Mouse (Mus musculus): Measurements from ENCODE around the gene Zdhhc1. TPM values are rescaled to one million over a fixed set of nuclear protein-coding genes. Genes with fewer than 3 reads are reported as not detected.

Zdhhc1 gene
- polyA plus RNA-seq, 1 experiment from 2014 or later, result 36.8 TPM

DNA sequence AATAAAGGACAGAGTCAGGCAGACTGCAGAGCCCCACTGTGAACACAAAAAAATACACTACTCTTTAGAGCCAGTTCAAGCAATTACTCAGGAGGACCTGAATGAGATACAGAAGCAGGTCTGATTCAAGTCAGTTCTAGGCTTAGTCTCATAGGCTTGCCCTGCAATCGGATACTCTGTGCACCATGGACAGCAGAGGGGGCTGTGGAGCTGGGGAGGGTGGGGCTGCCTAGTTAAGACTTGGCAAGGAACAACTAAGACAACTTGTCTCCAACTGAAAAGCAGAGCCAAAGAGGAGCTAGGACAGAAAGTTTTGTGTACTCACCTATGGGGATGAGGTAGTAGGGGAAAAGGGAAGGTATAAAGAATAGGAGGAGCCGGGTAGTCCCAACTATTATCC lies 35.1 kb upstream of the Zdhhc1 start:
- 64% methylated on average over 2 of the region's 2 CpGs for WGBS
- Histone ChIP-seq H3K36me3 (peaks cover 50% of the 10 kb centered on the region), H3K4me3 (replicated peaks) (no peak overlapping the region), H3K4me1 (peaks cover 11% of the 10 kb centered on the region; the same call in 1 of the 2 replicates), H3K4me2 (no peak overlapping the region), H3K9ac (replicated peaks) (no peak overlapping the region), H3K9me3 (replicated peaks) (no peaks in the 10 kb centered on the region), H3K27me3 (replicated peaks) (no peaks in the 10 kb centered on the region), H3K27ac (replicated peaks) (no peak overlapping the region)
- ATAC-seq (ENCODE audit: low FRiP score), result no peak

DNA sequence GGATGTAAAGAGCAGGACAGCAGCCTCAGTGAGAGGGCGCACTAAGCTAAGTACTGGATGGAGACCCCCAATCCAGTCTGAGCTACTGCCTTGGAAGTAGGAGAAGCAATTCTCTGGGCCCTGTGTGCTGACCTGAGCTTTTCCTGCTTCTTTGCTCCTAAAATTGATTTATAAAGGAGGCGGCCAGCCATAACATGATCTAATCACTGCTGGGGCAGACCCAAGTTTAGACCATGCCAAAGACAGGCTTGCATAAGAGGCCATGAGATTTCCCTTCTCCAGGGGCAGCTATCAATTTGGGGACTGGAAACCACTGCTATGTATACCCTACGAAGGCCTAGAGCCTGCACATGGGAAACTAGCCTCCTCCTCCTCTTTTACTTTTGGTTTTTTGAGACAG lies 32.6 kb upstream of the Zdhhc1 start:
- Histone ChIP-seq H3K4me2 (no peak overlapping the region), H3K9ac (replicated peaks) (no peak overlapping the region), H3K27me3 (replicated peaks) (no peaks in the 10 kb centered on the region), H3K9me3 (replicated peaks) (no peaks in the 10 kb centered on the region), H3K36me3 (peaks cover 54% of the 10 kb centered on the region), H3K27ac (replicated peaks) (no peak overlapping the region), H3K4me1 (peaks cover 11% of the 10 kb centered on the region; the same call in 1 of the 2 replicates), H3K4me3 (replicated peaks) (no peak overlapping the region)
- no peak for ATAC-seq (ENCODE audit: low FRiP score)
- WGBS, result 87% methylated on average over 3 of the region's 3 CpGs

DNA sequence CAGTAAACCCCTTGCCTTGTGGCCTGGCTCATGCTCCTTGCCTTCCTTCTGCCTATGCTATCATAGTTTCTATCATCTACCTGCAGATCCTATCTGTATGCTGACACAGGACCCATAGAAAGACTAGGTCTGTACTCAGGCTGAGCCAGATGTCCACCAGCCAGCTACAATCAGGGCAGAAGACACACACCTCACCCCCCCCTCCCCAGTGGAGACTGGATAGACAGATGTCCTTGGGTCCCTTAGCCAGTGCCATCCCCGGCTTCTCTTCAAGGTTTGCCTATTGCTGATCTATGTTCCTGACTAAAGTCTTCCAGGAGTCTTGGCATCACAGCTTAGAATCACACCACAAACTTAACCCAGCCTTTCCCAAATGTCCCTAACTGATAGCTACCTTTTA lies 31.5 kb upstream of the Zdhhc1 start:
- Histone ChIP-seq H3K4me1 (peaks cover 2% of the 10 kb centered on the region; the same call in 1 of the 2 replicates), H3K9me3 (replicated peaks) (no peaks in the 10 kb centered on the region), H3K4me3 (replicated peaks) (no peak overlapping the region), H3K4me2 (no peak overlapping the region), H3K27ac (replicated peaks) (no peak overlapping the region), H3K36me3 (peaks cover 61% of the 10 kb centered on the region), H3K27me3 (replicated peaks) (no peaks in the 10 kb centered on the region), H3K9ac (replicated peaks) (no peak overlapping the region)
- no peak for ATAC-seq (ENCODE audit: low FRiP score)
- 89% methylated on average over 1 of the region's 1 CpGs for WGBS

DNA sequence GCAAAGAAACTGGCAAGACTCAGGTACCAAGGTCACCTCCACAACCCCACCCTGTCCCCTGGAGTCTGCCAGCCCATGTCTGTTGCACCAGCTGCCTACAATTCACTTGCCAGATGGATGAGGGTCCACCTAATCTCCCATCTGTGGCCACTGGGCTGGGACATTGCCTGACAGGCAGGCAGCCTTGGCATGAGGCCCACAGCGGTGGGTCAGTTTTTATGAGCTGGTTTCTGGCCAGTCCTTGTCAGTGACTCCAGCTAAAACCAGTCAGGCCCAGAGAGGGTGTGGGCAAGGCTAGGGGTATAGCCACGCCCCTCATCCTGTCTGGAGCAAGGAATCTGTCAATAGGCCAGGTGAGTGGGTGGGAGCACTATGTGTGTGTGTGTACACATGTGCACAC lies 30.4 kb upstream of the Zdhhc1 start:
- 79% methylated on average over 2 of the region's 2 CpGs for WGBS
- Histone ChIP-seq H3K36me3 (peaks cover 65% of the 10 kb centered on the region), H3K9me3 (replicated peaks) (no peaks in the 10 kb centered on the region)

DNA sequence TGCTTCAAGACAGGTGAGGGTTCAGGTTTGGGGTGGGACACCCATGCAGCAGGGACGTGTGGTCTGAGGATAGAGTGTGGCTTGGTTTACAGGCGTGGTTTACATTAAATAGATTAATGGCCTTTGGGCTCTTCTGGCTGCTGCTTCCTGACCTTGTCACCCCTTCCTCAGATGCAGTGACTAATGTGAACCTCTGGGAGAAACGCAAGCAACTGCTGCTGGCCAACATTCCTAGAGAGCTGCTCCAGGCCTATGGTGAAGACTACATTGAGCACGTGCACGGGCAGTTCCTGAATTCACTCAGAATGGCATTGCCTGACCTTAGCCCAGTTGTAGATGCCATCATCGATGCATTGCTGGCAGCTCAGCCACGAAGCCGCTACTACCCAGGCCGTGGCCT lies 26.2 kb upstream of the Zdhhc1 start:
- Histone ChIP-seq H3K9me3 (replicated peaks) (no peaks in the 10 kb centered on the region), H3K36me3 (peaks cover 47% of the 10 kb centered on the region), H3K27ac (replicated peaks) (no peak overlapping the region)

More for the DNA sequence above, 30.4 kb upstream of the Zdhhc1 start:
- H3K27me3 ChIP-seq (replicated peaks), result no peaks in the 10 kb centered on the region
- H3K4me1 ChIP-seq, result peaks cover 2% of the 10 kb centered on the region; the same call in 1 of the 2 replicates
- H3K4me2 ChIP-seq, result no peak overlapping the region
- H3K27ac ChIP-seq (replicated peaks), result no peak overlapping the region
- no peak overlapping the region for H3K9ac ChIP-seq (replicated peaks)
- no peak for ATAC-seq (ENCODE audit: low FRiP score)
- H3K4me3 ChIP-seq (replicated peaks), result no peak overlapping the region

DNA sequence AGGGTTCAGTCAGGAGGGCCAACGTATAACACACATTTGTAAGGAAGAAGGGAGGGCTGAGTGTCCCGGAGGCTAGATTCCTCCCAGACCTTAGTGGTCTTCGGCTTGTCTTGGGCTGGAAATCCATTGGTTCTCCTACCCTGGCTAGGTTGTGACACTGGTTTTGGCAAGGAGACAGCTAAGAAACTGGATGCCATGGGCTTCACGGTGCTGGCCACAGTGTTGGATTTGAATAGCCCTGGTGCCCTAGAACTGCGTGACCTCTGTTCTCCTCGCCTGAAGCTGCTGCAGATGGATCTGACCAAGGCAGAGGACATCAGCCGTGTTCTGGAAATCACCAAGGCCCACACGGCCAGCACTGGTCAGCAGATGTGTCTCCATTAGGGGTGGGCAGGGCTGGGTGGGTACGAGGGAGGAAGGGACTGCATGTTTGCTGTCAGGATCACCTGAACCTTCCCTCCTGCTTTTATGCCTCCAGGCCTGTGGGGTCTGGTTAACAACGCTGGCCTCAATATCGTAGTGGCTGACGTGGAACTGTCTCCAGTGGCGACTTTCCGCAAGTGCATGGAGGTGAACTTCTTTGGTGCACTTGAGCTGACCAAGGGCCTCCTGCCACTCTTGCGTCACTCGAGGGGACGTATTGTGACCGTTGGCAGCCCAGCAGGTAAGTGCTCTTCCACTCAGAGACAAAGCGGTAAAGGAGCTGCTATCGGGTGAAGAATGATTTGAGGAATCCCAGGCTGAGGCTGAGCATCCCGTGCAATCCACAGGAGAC lies 25.5 kb upstream of the Zdhhc1 start:
- no peaks in the 10 kb centered on the region for H3K9me3 ChIP-seq (replicated peaks)
- H3K27ac ChIP-seq (replicated peaks), result no peak overlapping the region
- H3K27me3 ChIP-seq (replicated peaks), result peaks cover 6% of the 10 kb centered on the region; the same call in 1 of the 2 replicates
- no peak overlapping the region for H3K4me2 ChIP-seq
- H3K36me3 ChIP-seq, result peaks cover 40% of the 10 kb centered on the region
- no peak overlapping the region for H3K4me3 ChIP-seq (replicated peaks)
- WGBS, result 86% methylated on average over 21 of the region's 21 CpGs
- peaks cover 28% of the 10 kb centered on the region for H3K4me1 ChIP-seq
- ATAC-seq (ENCODE audit: low FRiP score), result no peak
- H3K9ac ChIP-seq (replicated peaks), result no peak overlapping the region

More for the DNA sequence above, 26.2 kb upstream of the Zdhhc1 start:
- peaks cover 24% of the 10 kb centered on the region for H3K4me1 ChIP-seq
- H3K9ac ChIP-seq (replicated peaks), result no peak overlapping the region
- H3K4me3 ChIP-seq (replicated peaks), result no peak overlapping the region
- 81% methylated on average over 9 of the region's 9 CpGs for WGBS
- H3K4me2 ChIP-seq, result no peak overlapping the region
- H3K27me3 ChIP-seq (replicated peaks), result no peaks in the 10 kb centered on the region
- ATAC-seq (ENCODE audit: low FRiP score), result no peak

DNA sequence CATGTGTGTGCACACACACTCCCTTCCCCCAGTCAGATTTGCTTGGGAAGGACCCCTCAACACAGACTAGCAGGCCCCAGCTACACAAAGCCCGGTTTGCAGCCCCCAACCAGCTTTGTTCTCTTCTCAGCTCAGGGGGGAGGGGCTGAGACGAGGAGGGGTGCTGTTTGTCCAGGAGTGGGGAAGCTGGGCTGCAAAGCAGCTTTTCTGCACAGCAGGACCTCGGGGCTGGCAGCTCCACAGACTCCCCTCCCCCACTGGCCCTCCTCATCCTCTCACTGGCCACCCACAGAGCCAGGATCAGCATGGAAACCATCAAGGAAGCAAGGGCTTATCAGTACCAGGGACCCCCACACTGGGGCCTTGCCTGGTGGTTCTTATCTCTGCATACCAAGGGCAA lies 24.4 kb upstream of the Zdhhc1 start:
- peaks cover 32% of the 10 kb centered on the region for H3K4me1 ChIP-seq
- no peak for ATAC-seq (ENCODE audit: low FRiP score)
- no peak overlapping the region for H3K4me3 ChIP-seq (replicated peaks)
- H3K9ac ChIP-seq (replicated peaks), result no peak overlapping the region
- H3K36me3 ChIP-seq, result peaks cover 31% of the 10 kb centered on the region
- no peak overlapping the region for H3K27ac ChIP-seq (replicated peaks)
- no peaks in the 10 kb centered on the region for H3K9me3 ChIP-seq (replicated peaks)
- H3K27me3 ChIP-seq (replicated peaks), result peaks cover 14% of the 10 kb centered on the region; the same call in 1 of the 2 replicates
- no peak overlapping the region for H3K4me2 ChIP-seq
- WGBS, result 11% methylated on average over 3 of the region's 3 CpGs

DNA sequence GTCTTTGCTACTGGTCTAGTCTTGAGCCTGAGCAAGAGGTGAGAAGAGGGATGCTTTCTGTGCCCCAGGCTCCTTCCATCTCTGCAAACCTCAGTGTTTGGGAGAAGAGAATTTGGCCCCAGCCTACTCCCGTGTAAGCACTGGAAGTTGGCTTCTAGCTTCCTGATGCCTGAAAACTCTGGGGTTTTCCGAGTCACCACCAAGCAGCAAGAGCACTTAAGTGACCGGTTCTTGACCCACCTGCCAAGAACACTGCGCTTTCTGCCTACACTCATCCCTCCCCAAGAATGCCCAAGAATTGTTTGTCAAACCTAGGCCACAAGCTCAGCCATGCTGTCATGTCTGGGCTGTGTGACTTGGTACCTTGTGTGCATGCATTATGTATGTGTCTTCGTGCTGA lies 23.8 kb upstream of the Zdhhc1 start:
- Histone ChIP-seq H3K4me2 (no peak overlapping the region), H3K9ac (replicated peaks) (no peak overlapping the region), H3K27me3 (replicated peaks) (peaks cover 14% of the 10 kb centered on the region; the same call in 1 of the 2 replicates), H3K4me1 (peaks cover 35% of the 10 kb centered on the region), H3K36me3 (peaks cover 27% of the 10 kb centered on the region), H3K9me3 (replicated peaks) (no peaks in the 10 kb centered on the region), H3K27ac (replicated peaks) (no peak overlapping the region), H3K4me3 (replicated peaks) (no peak overlapping the region)
- ATAC-seq (ENCODE audit: low FRiP score), result no peak
- WGBS, result 35% methylated on average over 5 of the region's 5 CpGs

DNA sequence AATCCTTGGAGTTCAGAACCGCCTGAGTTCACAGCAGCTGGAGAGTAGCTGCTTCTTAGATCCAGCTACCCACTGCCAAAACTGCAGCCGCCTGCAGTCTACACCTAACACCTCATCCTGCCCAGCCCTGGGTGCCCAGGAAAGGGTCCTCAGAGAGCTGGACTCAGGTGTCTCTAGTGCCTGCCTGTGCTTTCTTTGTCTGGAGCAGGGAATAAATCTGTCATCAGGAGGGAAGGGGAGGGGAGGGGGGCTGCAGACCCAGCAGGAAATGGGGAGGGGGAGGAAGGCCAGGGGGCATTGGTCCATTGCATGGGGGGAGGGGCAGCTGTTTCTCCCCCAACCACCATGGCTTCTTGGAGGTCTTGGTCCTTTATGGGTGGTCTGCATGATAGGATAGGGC lies 22.9 kb upstream of the Zdhhc1 start:
- H3K9me3 ChIP-seq (replicated peaks), result no peaks in the 10 kb centered on the region
- ATAC-seq (ENCODE audit: low FRiP score), result no peak
- peaks cover 17% of the 10 kb centered on the region for H3K36me3 ChIP-seq
- peaks cover 35% of the 10 kb centered on the region for H3K4me1 ChIP-seq
- peaks cover 21% of the 10 kb centered on the region for H3K27me3 ChIP-seq (replicated peaks)
- H3K27ac ChIP-seq (replicated peaks), result no peak overlapping the region
- H3K4me2 ChIP-seq, result peak overlapping the region; percentile 97
- H3K9ac ChIP-seq (replicated peaks), result no peak overlapping the region
- H3K4me3 ChIP-seq (replicated peaks), result peak overlapping the region; percentile 51; the same call in 1 of the 2 replicates
- WGBS, result 0% methylated on average over 2 of the region's 2 CpGs

DNA sequence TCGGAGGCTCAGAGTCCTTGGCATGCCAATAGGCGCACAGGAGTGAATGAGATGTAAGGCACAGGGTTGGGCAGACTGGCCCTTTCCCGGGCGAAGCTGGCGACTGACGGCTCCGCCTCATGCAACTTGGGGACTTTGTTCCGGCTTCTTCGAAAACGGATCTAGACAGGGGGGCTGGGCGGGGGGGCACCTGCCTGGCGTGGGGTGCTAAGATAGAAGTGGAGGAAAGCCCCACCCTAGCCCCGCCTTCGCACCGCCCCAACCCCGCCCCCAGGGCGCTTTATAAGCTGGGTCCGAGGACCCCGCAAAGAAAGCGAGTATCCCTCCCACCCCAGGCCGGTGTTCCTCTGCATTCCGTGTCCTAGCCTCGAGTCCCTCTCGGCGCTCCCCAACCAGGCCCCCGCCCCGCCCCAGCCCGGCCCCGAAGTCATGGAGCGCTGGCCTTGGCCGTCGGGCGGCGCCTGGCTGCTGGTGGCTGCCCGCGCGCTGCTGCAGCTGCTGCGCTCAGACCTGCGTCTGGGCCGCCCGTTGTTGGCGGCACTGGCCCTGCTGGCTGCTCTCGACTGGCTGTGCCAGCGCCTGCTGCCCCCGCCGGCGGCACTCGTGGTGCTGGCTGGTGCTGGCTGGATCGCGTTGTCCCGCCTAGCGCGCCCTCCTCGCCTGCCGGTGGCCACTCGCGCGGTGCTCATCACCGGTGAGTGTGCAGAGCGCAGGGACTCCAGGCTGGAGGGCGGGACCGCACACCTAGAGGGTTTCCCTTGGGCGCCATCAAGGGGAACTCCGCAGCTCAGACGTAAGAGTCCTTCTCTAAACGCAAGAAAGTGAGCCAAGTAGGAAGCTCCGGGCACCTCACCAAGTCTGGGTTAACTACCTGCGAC lies 22.0 kb upstream of the Zdhhc1 start, which contains the start of gene Hsd11b2:
Gene Hsd11b2 (plus strand): TSS at position 320 of the 878 bp plus-strand sequence.
- under 1% methylated on average over 59 of the region's 68 CpGs for WGBS
- Histone ChIP-seq H3K4me1 (peaks cover 35% of the 10 kb centered on the region), H3K36me3 (peaks cover 8% of the 10 kb centered on the region), H3K9me3 (replicated peaks) (no peaks in the 10 kb centered on the region), H3K27ac (replicated peaks) (0 out of 2 replicates have a peak within 1 kb of the TSS, but pooled peaks have one; percentile 23), H3K4me2 (peak within 1 kb of the TSS; percentile 97), H3K4me3 (replicated peaks) (peak within 1 kb of the TSS; percentile 51), H3K9ac (replicated peaks) (peak within 1 kb of the TSS; percentile 53), H3K27me3 (replicated peaks) (peaks cover 22% of the 10 kb centered on the region)
- ATAC-seq (ENCODE audit: low FRiP score), result peak; percentile 51

DNA sequence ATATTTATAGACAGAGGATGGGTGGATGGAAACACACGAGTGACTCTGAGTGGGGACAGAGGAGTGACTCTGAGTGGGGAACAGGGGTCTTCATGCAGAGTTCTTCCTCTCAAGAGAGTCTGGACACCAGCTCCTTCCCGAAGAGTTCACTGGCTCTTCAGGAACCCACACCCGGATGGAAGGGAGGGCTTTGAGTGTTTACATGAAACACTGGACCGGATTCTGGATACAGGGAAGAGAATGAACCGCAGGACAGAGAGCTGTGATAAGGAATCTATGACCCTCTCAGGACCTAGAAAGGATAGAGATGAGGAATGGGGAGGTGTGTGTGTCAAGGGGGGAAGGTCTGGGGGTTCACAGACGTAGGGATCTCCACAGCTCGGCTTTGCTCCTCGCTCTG lies 20.6 kb upstream of the Zdhhc1 start:
- no peak for ATAC-seq (ENCODE audit: low FRiP score)
- peaks cover 22% of the 10 kb centered on the region for H3K27me3 ChIP-seq (replicated peaks)
- peaks cover 35% of the 10 kb centered on the region for H3K4me1 ChIP-seq
- H3K27ac ChIP-seq (replicated peaks), result no peak overlapping the region
- no peak overlapping the region for H3K9ac ChIP-seq (replicated peaks)
- H3K9me3 ChIP-seq (replicated peaks), result no peaks in the 10 kb centered on the region
- 0 out of 2 replicates have a peak, but pooled peaks cover 3% of the 10 kb centered on the region for H3K36me3 ChIP-seq
- no peak overlapping the region for H3K4me3 ChIP-seq (replicated peaks)
- WGBS, result 51% methylated on average over 8 of the region's 8 CpGs
- H3K4me2 ChIP-seq, result no peak overlapping the region

Measured in neural tube, embryonic 15.5 days (tissue).